Mouse (Mus musculus): ENCODE measurements around the gene Mapk8ip1.
"Not testable (repeated sequence)": the region's sequence is repeated elsewhere in the genome, so short reads cannot be mapped to it uniquely, and the experiment has no call there.

GRCm38 (mm10) chr2:92399877-92400276 is 1.2 kb downstream of the Mapk8ip1 start:
- not testable (repeated sequence) for TF ChIP-seq CTCF (IDR thresholded peaks at IDR 0.05; ENCODE audit: insufficient read depth, low read length); POLR2A (IDR thresholded peaks at IDR 0.05; ENCODE audit: borderline replicate concordance, extremely low read depth, low read depth, low read length)
